Mouse (Mus musculus) cerebellum, adult 18-20 months (tissue): Measurements from ENCODE around the gene Pigyl.

Experiments used
- DNase-seq, 2 experiments: peaks; one replicate each; pipeline ENCODE4 v3.0.0; 2021

Gene Pigyl

GRCm38 (mm10) chr9:22156497-22157245 lies at the start of gene Pigyl:
TSS of gene Pigyl (plus strand) at chr9:22156846.
- peak; percentile 99 to 100 for DNase-seq

DNA sequence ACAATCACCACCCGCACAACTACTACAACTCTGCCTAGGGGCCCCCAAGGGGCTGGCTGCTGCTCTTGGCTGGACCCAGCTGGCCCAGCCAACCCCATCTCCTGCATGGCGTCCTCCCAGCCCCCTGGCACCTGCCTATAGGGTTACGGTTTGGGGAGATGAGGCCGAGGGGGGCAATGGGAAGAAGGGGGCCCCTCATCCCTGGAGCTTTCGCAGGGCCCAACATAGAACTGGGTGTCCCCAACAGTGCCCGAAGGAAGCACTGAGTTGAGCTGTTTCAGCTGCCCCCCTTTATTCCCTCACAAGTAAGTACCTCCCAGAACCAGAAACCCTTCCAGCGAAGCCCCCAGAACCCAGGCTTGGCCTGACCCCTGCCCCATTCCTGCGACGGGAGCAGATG lies 48.5 kb upstream of the Pigyl start:
- no peak for DNase-seq

DNA sequence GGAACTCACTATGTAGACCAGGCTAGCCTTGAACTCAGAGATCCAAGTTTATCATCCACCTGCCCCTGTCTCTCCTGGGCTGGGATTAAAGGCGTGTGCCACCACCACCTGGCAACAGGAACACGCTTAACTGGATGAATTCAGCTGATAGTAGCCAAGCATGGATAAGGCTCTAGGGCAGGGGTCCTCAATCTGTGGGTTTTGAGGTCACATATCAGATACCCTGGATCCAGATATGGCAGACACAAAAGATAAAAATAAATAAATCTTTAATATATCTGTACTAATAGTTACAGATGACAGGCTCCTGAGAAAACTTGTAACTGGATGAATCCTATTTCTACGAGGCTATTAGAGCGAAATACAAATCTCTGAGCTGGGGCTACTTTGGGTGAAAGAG lies 41.0 kb upstream of the Pigyl start:
- no peak for DNase-seq

DNA sequence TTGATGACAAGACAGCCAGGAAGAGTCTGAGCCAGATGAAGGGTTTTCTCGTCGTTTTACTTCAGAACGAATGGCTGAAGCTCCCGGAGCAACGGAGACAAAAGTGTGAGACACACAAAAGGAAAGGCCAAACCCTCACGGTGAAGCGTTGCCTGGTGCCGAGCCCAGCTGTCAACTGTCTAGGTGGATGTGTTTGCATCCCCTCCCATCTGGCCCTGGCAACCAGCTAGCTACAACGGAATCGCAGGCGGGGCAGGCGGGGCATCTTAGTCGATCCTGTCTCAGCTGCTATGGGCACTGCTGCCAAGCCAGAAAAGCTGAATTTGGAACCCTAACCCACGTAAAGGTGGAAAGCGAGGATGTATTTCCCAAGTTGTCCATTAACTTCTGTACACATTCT lies 40.6 kb upstream of the Pigyl start:
- DNase-seq = peak in 1 of 2 experiments; percentile 22

DNA sequence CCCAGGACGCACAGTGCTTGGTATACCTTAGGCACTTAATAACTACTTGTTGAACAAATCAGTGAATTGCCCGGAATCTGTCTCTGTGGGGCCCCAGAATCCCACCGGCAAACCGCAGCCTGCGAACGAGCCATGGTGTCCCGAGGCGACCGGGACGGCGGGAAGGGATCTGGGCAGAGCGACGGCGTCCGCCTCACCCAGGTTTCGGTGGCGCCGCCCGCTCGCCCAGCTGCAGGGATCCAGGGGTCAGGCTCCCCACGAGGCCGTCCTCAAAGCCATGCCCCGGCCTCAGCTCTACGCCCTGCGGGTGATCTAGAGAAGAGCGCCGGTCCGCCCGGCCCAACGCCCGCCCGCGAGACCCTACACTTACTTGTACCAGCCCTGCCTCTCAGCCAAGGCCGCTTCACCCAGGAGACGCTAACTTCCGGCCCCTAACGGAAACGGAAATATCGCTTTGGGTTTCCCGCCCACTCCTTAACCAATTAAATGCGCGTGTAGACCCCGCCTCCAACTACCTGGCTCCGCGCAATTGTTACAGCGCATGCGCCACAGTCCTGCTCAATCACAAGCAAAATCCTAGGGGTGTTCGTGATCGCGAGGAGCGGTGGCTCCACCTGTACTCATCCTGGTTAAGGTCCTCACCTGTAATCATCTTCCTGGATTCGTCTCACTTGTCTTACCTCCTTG lies 39.8 kb upstream of the Pigyl start, which contains the start of gene Elof1:
Gene Elof1 (minus strand): TSS at position 433 of the 687 bp plus-strand sequence.
- DNase-seq = peak; percentile 95 to 97

DNA sequence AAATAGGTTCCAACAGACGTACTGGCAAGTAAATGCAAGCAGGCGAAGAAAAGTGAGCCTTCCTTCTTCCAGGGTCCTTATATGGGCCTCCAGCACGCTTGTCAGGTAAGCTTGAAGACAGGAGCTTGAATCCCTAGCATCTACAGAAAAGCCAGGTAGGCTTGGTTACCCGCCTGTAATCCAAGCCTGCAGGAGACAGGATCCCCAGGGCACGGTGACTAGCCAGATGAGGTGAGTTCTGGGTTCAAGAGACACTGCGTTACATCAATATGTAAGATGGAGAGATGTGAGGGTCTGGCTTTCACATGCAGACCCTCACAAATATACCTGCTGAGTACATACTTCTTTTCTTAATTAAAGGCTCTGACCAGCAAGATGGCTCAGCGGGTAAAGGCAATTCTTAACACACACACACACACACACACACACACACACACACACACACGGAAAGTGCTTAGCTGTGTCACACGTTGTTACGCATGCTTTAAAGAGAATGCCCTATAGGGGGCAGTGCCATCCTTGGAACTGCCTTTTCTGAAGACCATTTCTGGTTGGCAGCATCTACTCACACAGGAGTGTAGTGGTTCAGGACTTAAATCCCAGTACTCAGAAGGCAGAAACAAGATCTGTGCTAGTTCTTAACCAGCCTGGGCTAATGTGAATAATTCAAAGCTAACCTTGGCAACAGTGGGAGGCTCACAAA lies 38.7 kb upstream of the Pigyl start:
- peak; percentile 69 to 75 for DNase-seq

DNA sequence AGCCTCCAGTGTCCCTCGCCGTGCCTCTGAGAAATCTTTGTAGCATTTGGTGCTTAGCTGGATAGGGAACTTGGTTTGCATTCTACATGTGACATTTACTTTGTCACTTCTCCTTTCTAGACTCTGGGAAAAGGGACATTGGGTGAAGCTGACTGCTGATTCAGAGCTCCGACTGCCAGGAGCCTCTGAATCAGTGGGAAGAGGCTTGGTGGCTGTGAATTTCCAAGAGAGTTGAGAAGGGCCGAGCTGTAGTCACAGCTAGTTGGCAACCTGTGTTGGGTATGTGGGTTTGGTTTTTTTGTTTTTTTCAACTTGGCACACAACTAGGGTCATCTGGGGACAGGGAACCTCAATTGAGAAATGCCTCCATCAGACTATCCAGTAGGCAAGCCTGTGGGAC lies 37.1 kb upstream of the Pigyl start:
- no peak for DNase-seq

- DNase-seq = no peak
These were observed 35.1 kb upstream of the Pigyl start for GRCm38 (mm10) chr9:22121545-22121944.

- no peak for DNase-seq
These were observed 34.6 kb upstream of the Pigyl start for GRCm38 (mm10) chr9:22122005-22122404.

- no peak for DNase-seq
These were observed 33.5 kb upstream of the Pigyl start for GRCm38 (mm10) chr9:22123069-22123609.

DNA sequence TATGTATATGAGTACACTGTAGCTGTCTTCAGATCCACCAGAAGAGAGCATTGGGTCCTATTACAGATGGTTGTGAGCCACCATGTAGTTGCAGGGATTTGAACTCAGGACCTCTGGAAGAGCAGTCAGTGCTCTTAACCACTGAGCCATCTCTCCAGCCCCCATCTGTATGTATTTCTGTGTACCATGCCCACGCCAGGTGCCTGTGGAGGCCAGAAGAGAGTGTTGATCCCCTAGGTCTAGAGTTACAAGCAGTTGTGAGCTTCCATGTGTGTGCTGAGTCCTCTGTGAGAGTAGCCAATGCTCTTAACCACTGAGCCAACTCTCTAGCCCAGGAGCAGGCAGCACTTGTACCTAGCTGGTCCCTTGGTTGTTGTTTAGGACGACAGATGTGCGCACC lies 32.5 kb upstream of the Pigyl start:
- DNase-seq = no peak

DNA sequence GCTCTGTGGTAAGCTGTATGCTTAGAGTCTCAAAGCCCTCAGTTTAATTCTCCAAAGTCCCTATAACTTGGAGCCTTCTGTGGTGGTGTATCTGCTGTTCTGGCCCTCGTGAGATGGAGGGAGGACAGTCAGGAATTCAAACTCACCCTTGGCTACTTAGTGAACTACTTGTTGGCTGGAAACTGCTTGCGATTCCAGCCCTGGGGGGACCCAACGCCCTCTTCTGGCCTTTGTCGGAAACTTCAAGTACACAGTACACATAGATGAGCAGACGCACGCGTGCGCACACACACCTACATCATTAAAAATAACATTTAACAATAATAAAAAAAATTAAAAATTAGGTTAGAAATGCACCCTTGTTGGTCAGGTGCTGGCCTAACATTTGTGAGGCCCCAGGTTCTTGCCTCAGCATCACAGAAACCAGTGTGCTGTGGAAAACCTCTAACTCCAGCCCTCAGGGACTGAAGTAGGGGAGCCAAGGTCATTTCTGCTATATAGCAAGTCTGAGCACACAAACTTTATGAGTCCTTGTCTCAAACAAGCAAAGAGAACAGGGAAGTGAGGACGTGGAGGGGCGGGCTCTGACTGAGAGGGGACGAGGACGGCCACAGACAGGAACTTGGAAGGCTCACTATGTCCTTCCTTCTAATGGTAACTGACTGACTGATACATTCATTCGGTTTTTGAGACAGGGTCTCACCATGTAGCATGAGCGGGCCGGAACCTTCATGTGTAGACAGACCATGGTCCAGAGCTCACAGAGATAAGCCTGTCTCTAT lies 31.2 kb upstream of the Pigyl start:
- DNase-seq = no peak

DNA sequence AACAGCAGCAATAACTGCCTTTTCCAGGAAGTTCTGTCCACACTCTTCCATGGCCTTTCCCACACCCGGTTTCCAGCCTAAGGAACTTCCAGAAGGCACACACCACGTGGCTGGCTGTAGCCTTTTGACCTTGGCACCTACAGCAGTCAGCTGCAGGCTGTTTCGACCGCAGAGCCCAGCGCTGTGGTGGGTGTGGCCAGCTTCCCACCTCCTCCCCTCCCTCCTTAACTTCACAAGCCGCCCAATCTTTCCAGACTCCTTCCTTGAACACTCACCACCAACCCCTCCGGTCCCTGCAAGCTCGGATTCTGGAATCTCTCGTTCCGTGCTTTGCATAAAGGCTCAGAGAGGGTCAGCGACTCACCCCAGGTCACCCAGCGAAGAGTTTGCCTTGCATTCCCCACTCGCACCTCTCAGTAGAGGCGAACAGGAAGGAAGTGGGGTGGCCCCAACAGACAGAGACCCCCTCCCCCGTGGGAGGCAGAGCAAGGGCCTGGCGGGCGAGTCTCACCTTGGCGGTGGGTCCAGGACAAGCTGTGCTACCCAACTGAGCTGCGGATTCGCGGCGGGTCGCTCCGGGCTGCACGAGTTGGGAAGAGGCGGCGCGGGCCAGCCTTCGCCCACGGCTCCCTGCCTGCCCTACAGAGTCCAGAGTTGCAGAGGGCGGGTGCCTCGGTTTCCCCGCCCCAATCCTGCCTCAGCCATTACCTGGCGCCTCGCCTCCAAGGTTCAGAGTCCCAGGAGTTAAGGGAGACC lies 25.2 kb upstream of the Pigyl start:
- DNase-seq = no peak

GRCm38 (mm10) chr9:22132220-22132619 lies 24.4 kb upstream of the Pigyl start:
- no peak for DNase-seq

DNA sequence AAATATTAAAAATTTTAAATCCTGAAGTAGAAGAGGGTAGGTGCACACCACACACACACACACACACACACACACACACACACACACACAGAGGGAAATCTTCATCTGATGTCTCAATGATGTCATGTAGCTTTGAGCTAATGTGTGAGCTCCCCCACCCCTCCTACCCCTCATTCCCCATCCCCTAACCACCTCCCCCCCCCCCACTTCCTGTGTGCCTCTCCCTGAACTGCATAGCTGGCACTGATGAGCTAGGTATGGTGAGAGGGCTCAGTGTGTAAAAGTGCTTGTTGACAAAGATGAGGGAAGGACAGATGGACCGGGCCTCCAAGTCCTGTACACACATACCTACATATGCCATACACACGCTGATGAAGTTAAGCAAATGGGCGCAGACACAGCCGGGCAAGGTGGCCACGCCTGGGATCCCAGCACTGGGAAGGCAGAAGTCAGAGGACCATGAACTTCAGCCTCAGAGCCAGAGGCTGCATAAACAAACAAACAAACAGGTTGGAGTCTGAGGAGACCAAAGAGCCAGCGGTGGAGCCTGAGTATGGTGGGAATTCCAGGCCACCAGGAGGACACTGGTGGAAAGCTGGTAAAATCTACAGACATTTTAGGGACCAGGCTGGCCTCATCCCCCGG lies 22.3 kb upstream of the Pigyl start:
- DNase-seq = no peak

DNA sequence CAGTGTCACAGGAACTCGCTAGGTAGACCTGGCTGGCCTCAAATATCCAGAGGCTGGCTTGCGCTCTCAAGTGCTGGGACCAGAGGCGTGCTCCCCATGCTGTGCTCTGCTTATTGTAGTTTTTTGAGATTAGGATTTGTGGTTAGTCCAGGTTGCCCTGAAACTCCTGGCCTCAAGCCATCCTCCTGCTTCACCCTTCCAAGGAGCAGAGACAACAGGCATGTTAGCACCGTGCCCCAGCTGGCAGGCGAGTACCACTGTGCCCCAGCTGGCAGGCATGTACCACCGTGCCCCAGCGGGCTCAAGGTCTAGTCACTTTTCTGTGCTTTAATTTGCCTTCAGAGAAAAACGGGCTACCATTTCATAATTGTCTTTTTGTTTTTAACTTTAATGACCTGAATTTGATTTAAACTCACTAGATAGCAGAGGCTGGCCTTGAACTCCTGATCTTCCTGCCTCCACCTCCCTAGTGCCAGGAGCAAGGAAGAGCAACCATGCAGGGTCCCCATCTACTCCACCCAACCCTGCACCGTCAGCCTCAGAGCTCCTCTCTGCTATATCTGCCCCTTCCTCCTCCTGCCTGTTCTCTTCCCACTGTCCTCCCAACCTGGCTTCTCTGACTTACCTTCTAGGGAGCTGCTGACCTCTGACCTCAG lies 21.5 kb upstream of the Pigyl start:
- DNase-seq = no peak

DNA sequence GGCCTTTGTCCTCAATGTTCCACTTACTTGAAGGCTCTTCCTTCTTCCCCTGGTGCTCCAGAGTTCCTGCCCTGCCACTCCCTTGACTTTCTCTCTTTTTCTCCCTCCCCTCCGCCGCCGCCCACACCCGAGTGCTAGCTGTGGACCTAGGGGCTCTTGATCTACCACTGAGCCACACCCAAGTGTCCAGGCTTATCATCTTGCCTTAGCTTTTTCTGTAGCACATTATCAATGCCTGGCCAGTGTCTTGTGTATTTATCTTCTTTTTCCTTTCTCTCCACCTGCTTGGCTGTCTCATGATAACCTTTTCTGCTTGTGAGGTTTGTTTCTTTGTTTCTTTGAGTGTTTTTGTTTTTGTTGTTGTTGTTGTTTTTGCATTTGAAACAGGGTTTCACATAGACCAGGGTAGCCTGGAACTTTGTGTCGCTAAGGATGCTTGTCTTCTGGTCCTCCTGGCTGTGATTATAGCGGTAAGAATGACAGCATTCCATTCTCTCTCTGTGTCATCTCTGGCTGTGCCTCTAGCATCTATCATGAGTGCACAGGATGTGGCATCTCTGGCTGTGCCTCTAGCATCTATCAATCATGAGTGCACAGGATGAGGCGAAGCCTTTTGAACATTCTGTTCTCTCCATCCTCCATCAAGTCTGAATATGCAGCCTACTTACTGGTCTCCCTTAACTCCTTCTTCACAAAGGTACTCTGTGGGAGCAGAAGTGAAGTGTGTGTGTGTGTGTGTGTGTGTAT lies 20.8 kb upstream of the Pigyl start, which contains the start of gene Acp5:
Gene Acp5 (minus strand): TSS at position 68 of the 747 bp plus-strand sequence.
- DNase-seq = no peak

- no peak for DNase-seq
These were observed 19.7 kb upstream of the Pigyl start for GRCm38 (mm10) chr9:22136765-22137547.

- DNase-seq = peak; percentile 49 to 69
These were observed 18.2 kb upstream of the Pigyl start for GRCm38 (mm10) chr9:22138480-22138879.
